Mouse (Mus musculus): Measurements from ENCODE around the gene Nup133. TPM values are rescaled to one million over a fixed set of nuclear protein-coding genes. Genes with fewer than 3 reads are reported as not detected.
A peak's percentile ranks its signal among the peaks of the same experiment; 100 is the strongest.

Gene Nup133
- total RNA-seq, 2 experiments from 2014 or later, result 10.3 to 12.4 TPM

DNA sequence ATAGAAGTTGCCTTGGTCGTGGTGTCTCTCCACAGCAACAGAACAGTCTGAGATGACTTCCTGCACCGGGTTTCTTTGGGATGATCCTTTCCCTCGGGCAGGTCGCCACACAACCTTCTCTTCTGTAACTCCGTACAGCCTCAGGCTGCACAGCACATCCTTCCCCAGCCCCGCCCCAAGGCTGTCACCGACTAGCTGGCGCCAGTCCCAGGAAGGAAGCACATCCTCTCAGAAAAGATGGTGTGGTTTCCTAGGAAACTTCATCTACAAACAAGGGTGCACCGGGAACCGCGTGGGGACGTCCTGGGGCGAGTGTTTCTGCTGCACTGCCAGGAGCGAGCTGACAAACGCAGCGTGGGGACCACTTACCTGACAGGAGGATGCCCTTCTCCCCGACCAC is 9.1 kb upstream of the Nup133 start:
- DNase-seq, result peak; percentile 19 to 20
- intact Hi-C loops (cut with DNase I), result no loop called here

DNA sequence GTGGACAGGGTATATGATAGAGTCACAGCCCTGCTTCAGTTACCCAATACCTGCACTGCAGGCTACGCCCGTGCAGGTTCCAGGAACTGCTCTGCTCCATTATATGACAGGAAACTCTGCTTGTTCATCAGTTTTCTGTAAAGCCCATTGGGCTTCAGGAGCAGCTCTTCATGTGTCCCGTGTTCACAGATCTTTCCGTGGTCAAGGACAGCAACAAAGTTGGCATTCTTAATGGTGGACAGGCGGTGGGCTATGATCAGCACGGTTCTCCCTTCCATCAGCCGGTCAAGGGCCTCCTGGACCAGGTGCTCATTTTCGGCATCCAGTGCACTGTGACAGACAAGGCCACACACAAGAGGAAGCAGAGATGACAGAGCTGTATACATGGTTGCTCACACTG is 5.2 kb upstream of the Nup133 start:
- DNase-seq, result no peak
- intact Hi-C loops (cut with DNase I), result no loop called here

DNA sequence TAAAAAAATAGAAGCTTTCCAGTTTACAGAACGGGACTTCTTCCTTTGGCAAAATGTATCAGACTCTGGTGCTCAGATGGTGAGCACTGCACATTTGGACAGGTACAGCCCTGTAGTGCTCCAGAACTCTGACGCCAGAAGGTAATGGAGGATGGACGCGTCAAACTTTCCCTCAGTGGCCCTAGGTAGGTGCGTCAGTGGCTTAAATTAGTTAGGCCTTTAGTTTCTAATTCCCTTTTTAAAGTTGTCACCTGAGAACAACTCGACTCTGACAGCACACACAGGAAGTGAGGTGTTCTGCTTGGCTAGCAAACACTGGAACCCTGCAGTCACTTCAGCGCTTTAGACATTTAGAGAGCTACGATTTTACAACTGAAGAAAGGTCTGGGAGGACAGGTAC is 4.6 kb upstream of the Nup133 start:
- intact Hi-C loops (cut with DNase I), result no loop called here
- no peak for DNase-seq

DNA sequence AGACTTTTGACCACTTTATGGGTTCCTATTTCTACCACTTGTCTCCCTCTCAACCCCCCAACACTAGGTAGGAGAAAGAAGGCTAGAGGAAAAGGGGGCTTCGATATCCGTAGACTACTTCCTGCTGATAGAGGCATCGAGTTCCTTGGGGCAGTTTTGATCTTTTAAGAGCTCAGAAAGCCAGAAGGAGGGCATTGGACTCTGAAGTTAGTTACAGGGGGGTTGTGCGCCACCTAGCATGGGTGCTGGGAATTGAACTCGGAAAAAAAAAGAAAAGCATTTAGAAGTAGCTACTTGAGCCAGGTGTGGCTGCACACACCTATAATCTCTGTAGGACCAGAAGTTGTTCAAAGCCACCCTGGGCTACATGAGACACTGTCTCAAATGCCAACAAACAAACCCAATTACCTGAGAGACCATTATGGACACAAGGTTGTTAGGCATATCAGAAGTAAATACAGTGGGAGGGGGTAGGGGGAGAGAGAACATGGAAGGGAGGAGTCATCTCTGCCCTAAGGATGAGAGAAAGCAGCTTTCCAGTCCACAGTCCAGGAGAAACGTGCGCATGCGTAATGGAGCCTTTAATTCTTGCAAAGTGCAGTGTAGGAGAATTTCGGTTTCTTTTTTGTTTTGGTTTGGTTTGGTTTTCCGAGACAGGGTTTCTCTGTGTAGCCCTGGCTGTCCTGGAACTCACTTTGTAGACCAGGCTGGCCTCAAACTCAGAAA is 1.2 kb upstream of the Nup133 start:
- intact Hi-C loops (cut with DNase I), result loop anchor here (2.0 kb wide), 1 partner anchor 33 kb away; the partner anchor contains the start of gene Abcb10

DNA sequence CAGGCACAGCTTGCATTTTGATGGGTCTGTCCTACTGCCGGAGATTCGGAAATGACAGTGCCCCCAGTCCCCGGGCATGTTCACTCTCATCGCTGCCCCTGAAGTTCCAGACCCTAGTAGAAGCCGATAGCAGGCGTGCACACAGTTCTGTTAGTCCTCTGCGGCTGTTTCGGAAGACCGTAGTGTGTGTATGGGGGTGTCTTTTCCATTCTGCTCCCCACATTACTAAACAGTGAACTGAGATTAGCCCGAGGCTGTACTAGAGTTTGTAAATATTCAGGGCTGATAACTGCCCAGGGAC is 571 bp upstream of the Nup133 start:
- intact Hi-C loops (cut with DNase I), result no loop called here
- no peak for DNase-seq

More for the DNA sequence above, 1.2 kb upstream of the Nup133 start:
- DNase-seq, result peak; percentile 59 to 61

DNA sequence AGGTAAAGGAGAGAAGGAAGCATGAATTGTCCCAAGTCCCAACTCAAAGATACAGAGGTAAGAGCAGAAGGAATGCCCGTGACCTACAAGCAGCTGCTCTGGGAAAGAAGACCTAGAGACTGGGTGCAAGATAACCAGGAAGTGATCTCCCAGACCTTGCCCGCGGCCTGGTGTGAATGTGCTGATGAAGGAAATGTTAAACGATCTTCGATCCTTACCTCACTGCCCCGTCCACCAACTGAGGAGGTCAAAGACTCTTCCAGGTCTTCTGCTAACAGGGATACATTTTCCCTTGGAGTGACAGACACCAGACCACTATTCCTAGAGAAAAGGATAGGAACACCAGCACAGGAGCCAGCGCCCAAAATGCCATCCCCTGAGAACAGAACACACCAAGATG is 20.0 kb downstream of the Nup133 start:
- no peak for DNase-seq
- intact Hi-C loops (cut with DNase I), result loop anchor here (5.0 kb wide), 1 partner anchor 418 kb away; no protein-coding TSS in a partner anchor

DNA sequence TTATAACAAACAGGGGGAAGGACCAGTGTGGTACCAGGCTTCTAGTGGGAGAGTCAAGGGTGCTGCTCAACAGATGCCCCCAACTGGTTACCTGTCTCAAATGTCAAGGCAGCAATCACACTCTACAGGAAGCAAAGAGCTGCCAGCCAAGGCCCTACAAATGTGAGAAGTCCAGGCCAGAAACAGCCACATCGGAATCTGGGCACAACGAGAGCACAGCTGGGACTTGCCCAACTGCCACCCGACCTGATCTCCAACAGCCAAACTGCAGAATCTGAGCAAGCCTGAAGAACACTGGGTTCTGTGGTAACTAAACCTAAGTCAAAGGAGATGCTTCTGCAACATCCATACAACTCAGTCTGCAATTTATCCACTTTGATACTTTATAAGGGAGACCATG is 23.4 kb downstream of the Nup133 start:
- no peak for DNase-seq
- intact Hi-C loops (cut with DNase I), result loop anchor here (5.0 kb wide), 1 partner anchor 422 kb away; no protein-coding TSS in a partner anchor

DNA sequence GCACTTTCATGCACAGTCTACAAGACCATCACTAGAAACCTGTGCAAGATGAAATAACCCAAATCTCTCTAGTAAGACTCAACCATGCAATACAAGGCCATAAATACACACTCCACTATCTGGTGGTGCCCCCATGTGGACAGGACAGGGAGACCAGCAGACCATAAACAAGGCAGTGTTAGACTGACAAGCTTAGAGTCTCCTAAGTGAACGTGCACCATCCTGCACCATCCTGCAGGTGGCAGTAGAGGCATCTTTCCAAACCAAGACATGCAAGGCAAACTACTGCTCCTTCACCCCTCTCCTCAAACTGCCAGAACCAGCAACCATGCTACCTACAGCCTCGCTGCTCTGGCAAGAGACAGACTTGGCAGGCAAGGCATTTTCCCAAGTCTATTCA is 24.3 kb downstream of the Nup133 start:
- DNase-seq, result peak; percentile 76 to 83
- intact Hi-C loops (cut with DNase I), result loop anchor here (1.0 to 5.0 kb wide), 2 partner anchors 134 to 423 kb away; no protein-coding TSS in a partner anchor

DNA sequence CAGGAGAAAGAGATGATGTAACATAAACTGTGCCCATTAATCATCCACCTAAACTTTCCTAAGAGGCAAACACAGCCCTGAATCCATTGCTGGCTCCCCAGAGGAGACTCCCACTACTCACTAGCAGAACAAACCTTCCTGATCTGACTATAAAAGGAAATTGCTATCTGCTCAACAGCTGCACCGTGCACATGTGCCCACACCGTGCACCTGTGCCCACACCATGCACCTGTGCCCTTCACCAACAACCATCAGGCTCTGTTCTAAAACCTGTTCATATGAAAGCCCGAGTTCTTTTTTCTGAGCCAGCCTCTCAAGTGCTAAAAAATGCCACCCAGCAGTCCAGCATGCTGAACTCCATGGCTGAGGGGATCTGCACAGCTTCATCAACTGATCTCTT is 34.4 kb downstream of the Nup133 start:
- no peak for DNase-seq
- intact Hi-C loops (cut with DNase I), result no loop called here

DNA sequence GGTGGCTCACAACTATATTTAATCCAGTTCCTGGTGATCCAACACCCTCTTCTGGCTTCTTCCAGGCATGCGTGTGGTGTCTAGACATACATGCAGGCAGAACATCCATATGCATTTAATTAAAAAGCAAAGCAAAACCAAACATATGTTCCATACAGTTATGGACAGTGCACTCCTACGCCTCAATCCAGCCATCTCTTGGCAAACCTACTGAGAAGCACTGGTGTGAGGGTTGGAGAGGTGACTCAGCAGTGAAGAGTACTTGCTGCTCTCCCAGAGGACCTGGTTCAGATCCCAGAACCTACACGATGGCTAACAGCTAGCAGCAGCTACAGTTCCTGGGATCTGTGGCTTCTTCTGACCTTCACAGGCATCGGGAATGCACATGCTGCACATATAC is 36.8 kb downstream of the Nup133 start:
- intact Hi-C loops (cut with DNase I), result no loop called here
- DNase-seq, result no peak

DNA sequence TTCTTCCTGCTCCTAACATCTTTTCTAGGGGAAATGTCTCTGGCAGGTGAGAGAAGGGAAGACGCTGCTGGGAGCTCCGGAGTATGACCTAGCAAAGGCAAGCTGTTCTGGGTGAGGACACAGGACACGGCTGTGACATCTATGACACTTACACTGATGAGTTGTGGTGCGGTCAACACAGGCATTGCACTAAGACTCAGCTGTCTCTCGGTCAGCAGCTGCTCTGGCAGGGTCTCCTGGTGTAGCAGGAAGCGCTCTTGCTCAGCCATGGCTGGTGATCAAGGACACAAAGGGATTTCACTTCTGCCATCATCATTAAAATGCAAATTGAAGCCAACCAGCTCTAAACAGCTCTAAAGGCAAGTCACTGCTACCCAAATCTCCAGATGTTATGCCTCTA is 41.5 kb downstream of the Nup133 start:
- intact Hi-C loops (cut with DNase I), result loop anchor here (5.0 kb wide), 1 partner anchor 115 kb away; no protein-coding TSS in a partner anchor
- DNase-seq, result no peak

DNA sequence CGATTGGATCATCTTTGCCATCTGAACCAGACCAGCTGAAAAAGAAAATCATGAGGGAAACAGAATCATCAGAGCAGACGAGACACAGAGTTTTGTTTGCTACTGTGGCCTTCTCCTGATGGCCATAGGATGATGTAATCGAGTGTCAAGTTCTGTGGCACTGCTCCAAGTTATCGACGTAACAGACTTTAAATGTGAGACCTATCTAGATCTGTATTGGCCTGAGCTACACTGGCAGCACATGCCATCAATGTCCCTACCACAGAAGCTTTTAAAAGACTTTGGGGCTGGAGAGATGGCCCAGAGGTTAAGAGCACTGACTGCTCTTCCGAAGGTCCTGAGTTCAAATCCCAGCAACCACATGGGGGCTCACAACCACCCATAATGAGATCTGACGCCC is 46.4 kb downstream of the Nup133 start:
- intact Hi-C loops (cut with DNase I), result no loop called here
- DNase-seq, result no peak

DNA sequence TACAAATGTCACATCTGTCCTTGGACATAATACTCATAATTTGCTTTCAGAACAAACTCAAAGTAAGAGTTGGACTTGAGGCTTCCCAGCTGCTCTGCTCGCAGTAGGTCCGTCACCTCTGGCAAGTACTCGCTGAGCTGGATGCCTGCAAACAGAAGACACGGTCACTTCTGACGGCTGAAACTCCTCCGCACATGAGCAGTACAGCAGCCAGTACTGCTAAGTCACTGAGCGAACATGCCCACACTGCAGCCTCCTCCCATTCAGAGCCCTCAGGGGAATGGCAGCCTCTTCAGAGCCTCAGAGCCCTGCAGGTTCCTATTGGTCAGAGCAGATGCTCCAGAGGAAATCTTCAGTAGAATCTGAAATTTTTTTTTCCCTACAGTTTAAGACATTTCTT is 49.7 kb downstream of the Nup133 start:
- DNase-seq, result peak in 1 of 2 experiments; percentile 8
- intact Hi-C loops (cut with DNase I), result no loop called here

DNA sequence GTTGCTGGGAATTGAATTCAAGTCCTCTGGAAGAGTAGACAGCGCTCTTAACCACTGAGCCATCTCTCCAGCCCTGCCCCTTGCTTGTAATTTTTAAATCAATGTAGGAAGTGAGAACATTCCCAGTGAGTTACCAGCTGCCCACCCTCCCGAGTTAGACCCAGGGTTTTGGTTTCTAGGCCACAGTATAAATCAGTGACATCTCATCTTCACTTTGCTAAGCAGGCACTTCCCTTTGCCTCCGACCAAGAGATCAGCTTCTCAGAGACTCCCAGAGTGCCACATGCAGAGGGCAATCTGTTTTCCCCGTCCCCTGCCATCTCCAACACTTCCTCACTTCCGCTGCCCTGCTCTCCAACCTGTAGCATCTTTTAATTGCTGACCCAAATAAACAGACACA is 50.5 kb downstream of the Nup133 start:
- intact Hi-C loops (cut with DNase I), result no loop called here

DNA sequence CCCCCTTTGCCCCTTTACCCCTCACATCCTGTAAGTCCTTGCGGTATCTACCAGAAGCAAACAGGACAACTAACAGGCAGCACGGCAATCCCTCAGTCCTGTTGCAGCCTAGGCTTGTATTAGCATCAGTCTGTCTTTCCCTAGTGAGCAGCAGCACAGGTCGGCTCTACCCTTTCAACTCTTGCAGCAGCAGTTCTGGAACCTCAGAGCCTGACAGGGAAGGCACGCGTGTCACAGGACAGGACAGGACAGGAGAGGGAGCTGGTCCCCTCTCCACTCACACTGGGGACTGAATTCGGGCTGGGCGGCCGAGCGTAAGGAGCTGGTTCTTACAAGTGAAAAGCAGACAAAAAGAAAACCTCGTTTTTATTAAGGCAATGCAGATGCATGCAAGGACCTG is 52.3 kb downstream of the Nup133 start:
- intact Hi-C loops (cut with DNase I), result no loop called here
- DNase-seq, result no peak

More for the DNA sequence above, 50.5 kb downstream of the Nup133 start:
- DNase-seq, result no peak

DNA sequence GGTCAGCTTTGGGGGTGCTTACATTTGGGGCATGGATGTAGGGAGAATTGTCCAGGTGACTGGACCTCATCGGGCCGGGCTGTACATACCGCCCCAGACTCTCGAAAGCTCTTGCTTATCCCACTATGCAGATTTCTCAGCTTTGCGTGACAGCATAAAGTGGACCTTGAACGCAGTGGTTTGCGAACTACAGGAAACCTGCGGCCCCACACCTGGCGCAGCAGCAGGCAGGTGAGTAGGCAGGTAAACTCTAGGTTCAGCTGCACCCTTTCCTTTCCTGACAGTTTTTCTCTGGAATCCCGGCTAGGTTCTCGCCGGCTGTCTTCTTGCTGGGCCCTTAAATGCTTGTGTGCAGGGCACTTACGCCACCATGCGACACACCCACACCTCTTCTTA is 52.7 kb downstream of the Nup133 start:
- intact Hi-C loops (cut with DNase I), result no loop called here
- no peak for DNase-seq

DNA sequence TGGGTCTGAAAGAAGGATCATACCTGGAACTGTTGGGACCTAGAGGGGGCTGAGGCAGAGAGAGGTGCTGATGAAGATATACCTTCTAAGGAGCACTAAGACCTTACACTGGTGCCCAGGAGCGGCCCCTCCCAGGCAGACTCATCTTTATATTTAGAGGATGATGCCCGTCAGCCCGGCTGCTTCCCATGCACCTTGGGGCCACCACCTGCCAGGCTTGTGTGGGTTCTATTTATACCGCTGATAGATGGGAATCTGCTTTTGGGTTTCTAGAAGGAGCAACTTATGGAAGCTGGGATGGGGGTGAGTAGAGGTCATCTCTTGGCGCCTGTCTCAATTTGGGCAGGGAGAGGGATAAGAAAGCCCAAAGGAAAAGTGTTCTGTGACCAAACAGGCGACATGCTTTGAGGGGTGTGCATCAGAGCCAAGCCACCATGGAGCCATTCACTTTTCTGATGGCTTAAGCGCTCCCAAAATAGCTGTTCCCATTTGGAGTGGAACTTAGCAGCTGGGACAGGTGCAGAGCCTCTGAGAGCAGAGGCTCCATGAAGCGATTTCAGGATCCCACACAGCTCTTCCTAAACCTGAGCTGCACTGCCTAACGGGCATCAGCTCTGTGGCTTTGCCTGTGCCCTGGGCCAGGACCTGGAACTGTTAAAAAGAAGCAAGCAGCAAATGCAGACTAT is 53.2 kb downstream of the Nup133 start:
- intact Hi-C loops (cut with DNase I), result no loop called here
- no peak for DNase-seq

DNA sequence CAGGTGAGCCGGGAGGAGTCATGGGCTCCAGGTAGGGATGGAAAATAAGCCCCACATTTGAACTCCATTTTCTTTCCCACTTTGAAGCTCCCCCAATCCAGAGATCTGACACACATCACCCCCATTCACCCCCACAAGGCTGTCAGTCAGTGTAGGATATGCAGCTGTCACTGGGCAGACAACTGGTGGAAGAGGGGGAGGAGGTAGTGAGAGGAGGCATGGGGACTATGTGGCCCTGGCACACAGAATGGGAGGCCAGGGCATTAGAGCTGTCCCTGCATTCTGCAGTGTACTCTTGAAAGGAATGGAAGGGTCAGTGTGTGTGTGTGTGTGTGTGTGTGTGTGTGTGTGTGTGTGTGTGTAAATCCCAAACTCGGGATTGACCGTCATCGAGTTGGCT is 53.8 kb downstream of the Nup133 start:
- no peak for DNase-seq

DNA sequence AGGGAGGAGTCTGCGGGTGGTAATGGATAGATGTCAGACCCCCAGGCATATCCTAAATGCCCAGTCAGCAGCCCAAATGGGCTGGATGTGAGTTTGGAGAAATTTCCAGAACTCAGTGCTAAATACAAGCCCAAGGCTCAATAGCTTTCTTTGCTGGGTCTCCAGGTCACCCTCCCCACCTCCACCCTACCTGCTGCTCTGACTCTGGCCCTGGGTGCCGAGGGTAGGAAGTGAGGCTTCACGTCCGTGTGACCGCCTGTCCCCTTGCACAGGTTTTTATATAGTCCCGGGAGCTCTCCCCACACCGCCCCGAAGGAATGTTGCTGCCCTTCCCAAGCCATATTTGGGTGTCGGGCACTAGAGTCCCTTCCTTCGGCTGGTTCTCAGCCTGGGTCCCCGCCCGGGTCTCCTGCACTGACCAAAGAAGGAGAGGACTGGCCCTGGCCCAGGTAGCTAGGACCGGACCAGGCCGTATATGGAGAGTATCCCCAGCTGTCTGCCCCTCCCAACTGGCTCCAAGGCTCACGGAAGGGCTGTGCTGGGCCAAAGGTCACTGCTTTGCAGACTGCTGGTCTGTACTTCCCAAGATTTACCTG is 54.5 kb downstream of the Nup133 start, which contains the start of gene Acta1:
Gene Acta1 (minus strand): TSS at position 250 of the 596 bp plus-strand sequence.
- peak in 1 of 2 experiments; percentile 5 for DNase-seq
- intact Hi-C loops (cut with DNase I), result no loop called here

More for the DNA sequence above, 53.8 kb downstream of the Nup133 start:
- intact Hi-C loops (cut with DNase I), result no loop called here

DNA sequence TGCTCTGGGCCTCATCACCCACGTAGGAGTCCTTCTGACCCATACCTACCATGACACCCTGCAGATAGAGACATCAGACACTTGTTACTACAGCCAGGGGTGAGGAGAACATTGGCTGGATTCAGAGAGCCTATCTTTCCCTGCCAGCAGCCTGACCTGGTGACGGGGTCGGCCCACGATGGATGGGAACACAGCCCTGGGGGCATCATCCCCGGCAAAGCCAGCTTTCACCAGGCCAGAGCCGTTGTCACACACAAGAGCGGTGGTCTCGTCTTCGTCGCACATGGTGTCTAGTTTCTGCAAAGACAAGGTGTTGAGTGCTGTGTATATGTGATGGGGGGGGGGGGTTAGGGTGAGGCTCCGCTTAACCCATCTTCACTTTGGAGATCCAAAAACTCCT is 55.7 kb downstream of the Nup133 start:
- DNase-seq, result no peak
- intact Hi-C loops (cut with DNase I), result no loop called here

DNA sequence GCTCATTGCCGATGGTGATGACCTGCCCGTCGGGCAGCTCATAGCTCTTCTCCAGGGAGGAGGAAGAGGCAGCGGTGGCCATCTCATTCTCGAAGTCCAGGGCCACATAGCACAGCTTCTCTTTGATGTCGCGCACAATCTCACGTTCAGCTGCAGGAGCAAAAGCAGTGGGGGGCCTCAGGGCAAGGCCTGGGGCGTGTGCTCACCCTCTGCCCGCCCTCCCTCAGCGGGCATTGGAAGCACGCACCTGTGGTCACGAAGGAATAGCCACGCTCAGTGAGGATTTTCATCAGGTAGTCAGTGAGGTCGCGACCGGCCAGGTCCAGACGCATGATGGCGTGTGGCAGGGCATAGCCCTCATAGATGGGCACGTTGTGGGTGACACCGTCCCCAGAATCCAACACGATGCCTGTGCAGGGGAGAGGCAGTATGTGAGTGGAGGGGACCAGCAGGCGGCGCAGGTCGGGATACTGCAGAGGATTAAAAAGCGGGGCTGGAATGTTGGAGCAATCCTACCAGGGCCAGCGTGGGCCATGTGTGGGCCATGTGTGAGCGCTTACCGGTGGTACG is 56.4 kb downstream of the Nup133 start:
- intact Hi-C loops (cut with DNase I), result no loop called here
- DNase-seq, result no peak
